Mouse (Mus musculus) CH12.LX (cell line): ENCODE results near the gene Nop16. TPM values are rescaled to one million over a fixed set of nuclear protein-coding genes. Genes with fewer than 3 reads are reported as not detected.
A peak's percentile ranks its signal among the peaks of the same experiment; 100 is the strongest.

ENCODE experiments used
- DNase-seq: peaks from one replicate; pipeline ENCODE4 v3.0.0-alpha.2; 2013; ENCODE audit errors: extremely low read depth
- H3K27ac ChIP-seq: 2 replicates; pipeline ENCODE4 v1.5.1; 2012; ENCODE audit warnings: low read depth, mild to moderate bottlenecking, control low read depth, moderate library complexity; ENCODE audit not compliant: insufficient read depth
- H3K27me3 ChIP-seq: replicated peaks from 2 replicates; pipeline ENCODE3; 2012; ENCODE audit warnings: inconsistent platforms
- H3K36me3 ChIP-seq, 2 experiments: replicated peaks in 1 of 2; 2 replicates each; pipeline versions ENCODE3 to v1.6.1; 2012; ENCODE audit warnings: inconsistent platforms in 1 of 2, low read length in 1 of 2, mild to moderate bottlenecking in 1 of 2, mixed read lengths in 1 of 2, moderate library complexity in 1 of 2; ENCODE audit not compliant: control insufficient read depth in 1 of 2, insufficient read depth in 1 of 2
- H3K4me1 ChIP-seq, 2 experiments: 2 replicates each; pipeline ENCODE4 v1.6.1; 2012; ENCODE audit warnings: inconsistent platforms in 1 of 2, moderate library complexity in 1 of 2; ENCODE audit not compliant: insufficient read depth in 2 of 2, control insufficient read depth in 1 of 2
- H3K4me2 ChIP-seq: 2 replicates; pipeline ENCODE4 v1.6.1; 2012; ENCODE audit warnings: low read depth, mild to moderate bottlenecking, control low read depth; ENCODE audit not compliant: poor library complexity, insufficient read depth, severe bottlenecking
- H3K4me3 ChIP-seq, 3 experiments: fragments of 150-350 bp in 1 of 3; sonication (generic) in 1 of 3; replicated peaks in 1 of 3; 2 replicates each; pipeline versions ENCODE3 to v1.5.1; 2011 to 2012; ENCODE audit warnings: low read depth in 2 of 3, low read length in 2 of 3, mild to moderate bottlenecking in 2 of 3, moderate library complexity in 2 of 3, control low read depth in 1 of 3, improper control_type of control experiment in 1 of 3, inconsistent platforms in 1 of 3, mixed read lengths in 1 of 3; ENCODE audit not compliant: poor library complexity in 1 of 3
- H3K79me2 ChIP-seq: replicated peaks from 2 replicates; pipeline ENCODE4 v1.6.1; 2012; ENCODE audit warnings: mild to moderate bottlenecking, moderate library complexity; ENCODE audit not compliant: control insufficient read depth, poor library complexity, insufficient read depth, severe bottlenecking; ENCODE audit errors: extremely low read depth
- H3K9ac ChIP-seq: 2 replicates; pipeline ENCODE4 v1.6.1; 2012; ENCODE audit warnings: low read depth, mild to moderate bottlenecking, control low read depth, moderate library complexity; ENCODE audit not compliant: insufficient read depth
- H3K9me3 ChIP-seq: replicated peaks from 2 replicates; pipeline ENCODE3; 2012; ENCODE audit warnings: low read length, inconsistent platforms, mixed read lengths
- BHLHE40 ChIP-seq: IDR thresholded peaks from 2 replicates; pipeline ENCODE4 v1.6.1; 2011; ENCODE audit warnings: mild to moderate bottlenecking, low read depth, low read length, improper control_type of control experiment
- CHD1 ChIP-seq: IDR thresholded peaks from 2 replicates; pipeline ENCODE4 v1.6.1; 2012; ENCODE audit warnings: low read depth, low read length, improper control_type of control experiment, inconsistent platforms
- CHD2 ChIP-seq: IDR thresholded peaks from 2 replicates; pipeline ENCODE4 v1.6.1; 2011; ENCODE audit warnings: low read length, improper control_type of control experiment
- CTCF ChIP-seq, 2 experiments: IDR thresholded peaks in 1 of 2; conservative IDR thresholded peaks in 1 of 2; 2 replicates each; pipeline ENCODE4 v1.5.1; 2011 to 2012; ENCODE audit warnings: low read depth in 2 of 2, low read length in 2 of 2, improper control_type of control experiment in 1 of 2, inconsistent platforms in 1 of 2, mild to moderate bottlenecking in 1 of 2, moderate library complexity in 1 of 2
- E2F4 ChIP-seq: IDR thresholded peaks from 2 replicates; pipeline ENCODE4 v1.6.1; 2011; ENCODE audit warnings: low read depth, low read length, improper control_type of control experiment; ENCODE audit not compliant: insufficient replicate concordance
- ELF1 ChIP-seq: IDR thresholded peaks from 2 replicates; pipeline ENCODE4 v1.6.1; 2014; ENCODE audit warnings: low read depth, mild to moderate bottlenecking, inconsistent platforms, low read length, improper control_type of control experiment
- EP300 ChIP-seq: IDR thresholded peaks from 2 replicates; pipeline ENCODE4 v1.6.1; 2011; ENCODE audit warnings: low read length, improper control_type of control experiment
- ETS1 ChIP-seq: conservative IDR thresholded peaks from 2 replicates; pipeline ENCODE4 v1.6.1; 2012; ENCODE audit warnings: low read depth, mild to moderate bottlenecking, inconsistent platforms, low read length, improper control_type of control experiment, moderate library complexity
- GABPA ChIP-seq: IDR thresholded peaks from 2 replicates; pipeline ENCODE4 v1.6.1; 2012; ENCODE audit warnings: low read depth, low read length, improper control_type of control experiment, inconsistent platforms; ENCODE audit not compliant: insufficient replicate concordance
- HCFC1 ChIP-seq: IDR thresholded peaks from 2 replicates; pipeline ENCODE4 v1.6.1; 2012; ENCODE audit warnings: low read depth, mild to moderate bottlenecking, inconsistent platforms, low read length, improper control_type of control experiment
- IRF4 ChIP-seq: IDR thresholded peaks from 2 replicates; pipeline ENCODE4 v1.6.1; 2014; ENCODE audit warnings: low read depth, mild to moderate bottlenecking, inconsistent platforms, low read length, improper control_type of control experiment
- JUN ChIP-seq: IDR thresholded peaks from 2 replicates; pipeline ENCODE4 v1.6.1; 2011; ENCODE audit warnings: low read depth, mild to moderate bottlenecking, low read length, improper control_type of control experiment, moderate library complexity; ENCODE audit not compliant: insufficient read depth
- JUND ChIP-seq: conservative IDR thresholded peaks from 2 replicates; pipeline ENCODE4 v1.6.1; 2011; ENCODE audit warnings: low read depth, low read length, improper control_type of control experiment
- MAFK ChIP-seq: IDR thresholded peaks from 2 replicates; pipeline ENCODE4 v1.6.1; 2011; ENCODE audit warnings: low read length, improper control_type of control experiment; ENCODE audit not compliant: insufficient replicate concordance
- MAX ChIP-seq: IDR thresholded peaks from 2 replicates; pipeline ENCODE4 v1.6.1; 2011; ENCODE audit warnings: low read length, improper control_type of control experiment
- MEF2A ChIP-seq: IDR thresholded peaks from 2 replicates; pipeline ENCODE4 v1.6.1; 2014; ENCODE audit warnings: low read depth, mild to moderate bottlenecking, inconsistent platforms, low read length, improper control_type of control experiment, borderline replicate concordance
- MXI1 ChIP-seq: IDR thresholded peaks from 2 replicates; pipeline ENCODE4 v1.6.1; 2011; ENCODE audit warnings: mild to moderate bottlenecking, low read depth, low read length, improper control_type of control experiment
- NELFE ChIP-seq: IDR thresholded peaks from 2 replicates; pipeline ENCODE4 v1.6.1; 2011; ENCODE audit warnings: low read depth, low read length, improper control_type of control experiment
- NRF1 ChIP-seq: IDR thresholded peaks from 2 replicates; pipeline ENCODE4 v1.6.1; 2014; ENCODE audit warnings: low read depth, mild to moderate bottlenecking, inconsistent platforms, low read length, improper control_type of control experiment, moderate library complexity
- PAX5 ChIP-seq: IDR thresholded peaks from 2 replicates; pipeline ENCODE4 v1.6.1; 2012; ENCODE audit warnings: low read length, inconsistent platforms, mixed read lengths
- POLR2A ChIP-seq: IDR thresholded peaks from 2 replicates; pipeline ENCODE4 v1.6.1; 2011; ENCODE audit warnings: low read depth, mild to moderate bottlenecking, improper control_type of control experiment, low read length
- POLR2AphosphoS2 ChIP-seq: IDR thresholded peaks from 2 replicates; pipeline ENCODE4 v1.6.1; 2011; ENCODE audit warnings: low read depth, low read length, improper control_type of control experiment
- RAD21 ChIP-seq: IDR thresholded peaks from 2 replicates; pipeline ENCODE4 v1.6.1; 2011; ENCODE audit warnings: low read depth, mild to moderate bottlenecking, low read length, improper control_type of control experiment, moderate library complexity
- RCOR1 ChIP-seq: conservative IDR thresholded peaks from 2 replicates; pipeline ENCODE4 v1.6.1; 2012; ENCODE audit warnings: low read depth, mild to moderate bottlenecking, inconsistent platforms, low read length, improper control_type of control experiment
- SIN3A ChIP-seq: IDR thresholded peaks from 2 replicates; pipeline ENCODE4 v1.6.1; 2012; ENCODE audit warnings: low read length, improper control_type of control experiment, inconsistent platforms
- TBP ChIP-seq: conservative IDR thresholded peaks from 2 replicates; pipeline ENCODE4 v1.6.1; 2011; ENCODE audit warnings: low read depth, low read length, improper control_type of control experiment
- TCF12 ChIP-seq: IDR thresholded peaks from 2 replicates; pipeline ENCODE4 v1.6.1; 2014; ENCODE audit warnings: low read depth, mild to moderate bottlenecking, inconsistent platforms, low read length, improper control_type of control experiment
- UBTF ChIP-seq: IDR thresholded peaks from 2 replicates; pipeline ENCODE4 v1.6.1; 2012; ENCODE audit warnings: low read depth, mild to moderate bottlenecking, inconsistent platforms, low read length, improper control_type of control experiment, moderate library complexity
- USF2 ChIP-seq: conservative IDR thresholded peaks from 2 replicates; pipeline ENCODE4 v1.6.1; 2011; ENCODE audit warnings: low read depth, low read length, improper control_type of control experiment
- ZC3H11A ChIP-seq: IDR thresholded peaks from 2 replicates; pipeline ENCODE4 v1.6.1; 2012; ENCODE audit warnings: low read depth, mild to moderate bottlenecking, inconsistent platforms, low read length, improper control_type of control experiment
- ZKSCAN1 ChIP-seq: IDR thresholded peaks from 2 replicates; pipeline ENCODE4 v1.6.1; 2012; ENCODE audit warnings: low read depth, inconsistent platforms, low read length, improper control_type of control experiment, borderline replicate concordance
- ZMIZ1 ChIP-seq: IDR thresholded peaks from 2 replicates; pipeline ENCODE4 v1.6.1; 2012; ENCODE audit warnings: low read depth, mild to moderate bottlenecking, inconsistent platforms, low read length, improper control_type of control experiment
- dilution Hi-C: fragments of 300-500 bp; cut with MboI; formaldehyde crosslinking; loops from 2 replicates; pipeline ENCODE4 v1.14.3; 2020; ENCODE audit warnings: low sequenced_read_pairs; ENCODE audit not compliant: extremely low pct_unique_long_range_greater_than_20kb, extremely low pct_ligation_motif_present
- in situ Hi-C: fragments of 300-500 bp; cut with MboI; formaldehyde crosslinking; loops from 3 replicates; pipeline ENCODE4 v1.14.3; 2019; ENCODE audit warnings: low sequenced_read_pairs, low pct_ligation_motif_present, low pct_unique_long_range_greater_than_20kb, mixed read lengths
- polyA plus RNA-seq: library from polyadenylated mRNA; unstranded; fragments of >175 nt; gene quantifications from 2 replicates; pipeline ENCODE4 v1.2.1, GENCODE M21; 2012; ENCODE audit warnings: low read depth; ENCODE audit not compliant: insufficient read length
- total RNA-seq, 2 experiments: library from RNA; depleted of rRNA; stranded (reverse); fragments of 300-350 nt in 1 of 2; fragments of >200 nt in 1 of 2; gene quantifications; 2 replicates each; pipeline ENCODE4 v1.2.3; 2012 to 2014

Gene Nop16
- total and polyA plus RNA-seq, 3 experiments, result 100 to 187 (median 127) TPM

DNA sequence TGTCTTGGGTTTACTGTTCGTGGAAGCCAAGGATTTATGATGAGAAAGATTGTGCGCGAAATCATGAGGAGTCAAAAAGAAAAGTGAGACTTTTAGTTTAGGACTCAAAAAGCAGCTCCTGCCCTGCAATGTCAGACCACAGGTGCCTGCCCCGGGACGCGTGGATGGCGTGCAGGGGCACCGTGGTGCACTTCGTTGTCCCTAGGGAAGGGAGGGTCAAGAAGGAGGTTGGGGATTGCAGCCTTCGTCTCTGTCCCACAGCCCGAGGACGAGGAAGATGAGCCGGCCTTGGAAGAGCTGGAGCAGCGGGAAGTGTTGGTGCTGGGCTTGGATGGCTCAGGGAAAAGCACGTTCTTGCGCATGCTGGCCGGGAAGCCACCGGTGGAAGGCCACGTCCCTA lies 14.4 kb downstream of the Nop16 start:
- dilution Hi-C loops (no loop called here), in situ Hi-C loops (no loop called here)
- Histone ChIP-seq H3K9me3 (no peaks in the 10 kb centered on the region), H3K9ac (peak overlapping the region; percentile 78)
- TF ChIP-seq POLR2AphosphoS2 (no peak), MAX (peak; percentile 11; the same call in 1 of the 2 replicates)
- TF ChIP-seq, all 38 proteins: peak for 1
- peaks cover 9% of the 10 kb centered on the region for H3K27me3 ChIP-seq
- H3K36me3 ChIP-seq, result peaks cover 2 to 15% of the 10 kb centered on the region in 2 experiments
- peaks cover 13 to 21% of the 10 kb centered on the region in 2 experiments; a peak in 3 of 4 replicates for H3K4me1 ChIP-seq
- peak overlapping the region; percentile 47 to 83 (median 65) for H3K4me3 ChIP-seq
- H3K79me2 ChIP-seq, result no peaks in the 10 kb centered on the region
- H3K4me2 ChIP-seq, result peak overlapping the region; percentile 72
- no peak for DNase-seq
- H3K27ac ChIP-seq, result no peak overlapping the region

DNA sequence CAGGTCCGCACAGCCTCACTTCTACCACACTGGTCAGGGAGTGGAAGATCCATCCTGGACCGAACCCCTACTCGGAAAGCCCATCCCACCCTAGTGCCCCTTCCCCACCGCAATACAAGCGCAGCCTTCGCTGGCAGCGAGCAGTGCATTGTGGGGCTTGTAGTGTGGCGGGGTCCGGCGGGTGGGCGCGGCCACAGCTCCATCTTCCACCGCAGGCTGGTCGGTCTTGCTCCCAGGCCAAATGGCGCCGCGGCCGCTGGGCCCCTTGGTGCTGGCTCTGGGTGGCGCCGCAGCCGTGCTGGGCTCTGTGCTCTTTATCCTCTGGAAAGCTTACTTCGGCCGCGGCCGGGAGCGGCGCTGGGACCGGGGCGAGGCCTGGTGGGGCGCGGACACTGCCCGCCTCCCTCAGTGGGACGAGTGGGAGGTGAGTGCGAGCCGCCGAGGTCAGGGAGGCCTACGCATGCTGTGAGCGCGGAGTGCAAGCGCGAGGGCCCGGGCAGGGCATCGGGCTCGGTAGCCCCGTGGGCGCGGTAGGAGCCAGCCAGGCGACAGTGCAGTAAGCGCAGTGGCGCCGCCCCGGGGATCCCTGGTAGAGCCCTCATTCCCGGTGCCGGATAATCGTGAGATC lies 14.9 kb downstream of the Nop16 start, which contains the start of gene Arl10:
TSS of gene Arl10 (plus strand) at position 162 of the 628 bp plus-strand sequence.
- Histone ChIP-seq H3K9ac (peak within 1 kb of the TSS; percentile 78), H3K4me1 (peaks cover 13 to 21% of the 10 kb centered on the region in 2 experiments; a peak in 3 of 4 replicates), H3K27me3 (peaks cover 9% of the 10 kb centered on the region), H3K27ac (peak within 1 kb of the TSS; percentile 21; the same call in 1 of the 2 replicates), H3K79me2 (no peaks in the 10 kb centered on the region), H3K4me3 (peak within 1 kb of the TSS; percentile 47 to 83 (median 65)), H3K36me3 (peaks cover 2 to 11% of the 10 kb centered on the region in 2 experiments), H3K9me3 (no peaks in the 10 kb centered on the region), H3K4me2 (peak within 1 kb of the TSS; percentile 72)
- DNase-seq, result no peak
- dilution Hi-C loops (no loop called here), in situ Hi-C loops (no loop called here)
- no peak for TF ChIP-seq ETS1
- TF ChIP-seq TCF12, result no peak; the same call in 1 of the 2 replicates
- peak; percentile 25; the same call in 1 of the 2 replicates for TF ChIP-seq MAX
- no peak for TF ChIP-seq JUND
- TF ChIP-seq IRF4, result no peak
- no peak for TF ChIP-seq JUN
- no peak for TF ChIP-seq EP300
- TF ChIP-seq CTCF (conservative IDR thresholded peaks at IDR 0.05 in 1 of 2, IDR thresholded peaks at IDR 0.05 in 1 of 2; ENCODE audit: low read depth in 2 of 2, low read length in 2 of 2), result peak in 1 of 2 experiments; percentile 12; a peak in 1 of 4 replicates
- TF ChIP-seq ZKSCAN1, result no peak
- TF ChIP-seq ZMIZ1, result no peak; the same call in 1 of the 2 replicates
- TF ChIP-seq NELFE, result no peak
- TF ChIP-seq PAX5, result no peak
- no peak for TF ChIP-seq POLR2AphosphoS2
- TF ChIP-seq MXI1, result no peak; the same call in 1 of the 2 replicates
- no peak for TF ChIP-seq MEF2A
- TF ChIP-seq ELF1, result no peak
- no peak for TF ChIP-seq TBP
- no peak for TF ChIP-seq CHD2
- no peak for TF ChIP-seq RAD21
- no peak for TF ChIP-seq MAFK
- no peak for TF ChIP-seq BHLHE40
- TF ChIP-seq SIN3A, result no peak
- peak; percentile 86 for TF ChIP-seq HCFC1
- no peak for TF ChIP-seq RCOR1
- peak; percentile 49; the same call in 1 of the 2 replicates for TF ChIP-seq NRF1
- no peak for TF ChIP-seq CHD1
- no peak for TF ChIP-seq GABPA
- TF ChIP-seq UBTF, result no peak; the same call in 1 of the 2 replicates
- TF ChIP-seq USF2, result no peak
- no peak for TF ChIP-seq ZC3H11A
- peak; percentile 60 for TF ChIP-seq POLR2A
- TF ChIP-seq E2F4, result no peak
